Mouse (Mus musculus): ENCODE measurements around the gene Ttyh1. TPM values are rescaled to one million over a fixed set of nuclear protein-coding genes. Genes with fewer than 3 reads are reported as not detected.

Gene Ttyh1
- polyA plus RNA-seq, 2 experiments = 1.9 to 4.8 TPM

DNA sequence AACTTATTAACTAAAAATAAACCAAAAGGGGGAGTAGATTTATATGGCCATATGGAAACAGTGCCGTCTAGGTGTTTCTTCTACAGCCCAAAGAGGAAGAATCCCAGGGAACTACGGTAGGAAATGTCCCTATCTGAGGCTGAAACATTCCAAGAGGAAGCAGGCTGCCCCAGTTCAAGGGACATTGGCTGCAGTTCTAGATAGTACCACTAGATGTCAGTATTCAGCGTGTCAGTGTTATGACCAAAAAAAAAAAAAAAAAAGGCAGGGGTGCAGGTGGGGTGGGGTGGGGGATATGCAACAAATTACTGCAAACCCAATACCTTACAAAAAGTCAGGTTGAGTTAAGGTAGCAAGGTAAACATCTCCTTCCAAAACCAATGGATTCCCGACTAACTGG lies 15.8 kb upstream of the Ttyh1 start:
- Histone ChIP-seq H3K4me3 (replicated peaks; ENCODE audit: low read length) (no peak overlapping the region), H3K36me3 (ENCODE audit: control insufficient read depth, insufficient read depth, low read length) (no peaks in the 10 kb centered on the region), H3K4me2 (replicated peaks; ENCODE audit: low read depth, low read length, severe bottlenecking) (no peak overlapping the region), H3K27me3 (ENCODE audit: control insufficient read depth, insufficient read depth, low read length) (no peaks in the 10 kb centered on the region), H3K27ac (replicated peaks; ENCODE audit: low read depth, low read length) (no peak overlapping the region), H3K9ac (ENCODE audit: low read depth, low read length, severe bottlenecking) (no peak overlapping the region), H3K9me3 (ENCODE audit: control insufficient read depth, low read length) (no peaks in the 10 kb centered on the region), H3K4me1 (ENCODE audit: control insufficient read depth, insufficient read depth, low read length) (no peaks in the 10 kb centered on the region)
- DNase-seq (ENCODE audit: low spot score) (peak; percentile 64), ATAC-seq (ENCODE audit: low FRiP score, low read depth) (no peak)
- TF ChIP-seq POLR2A (IDR thresholded peaks at IDR 0.05; ENCODE audit: borderline replicate concordance, extremely low read depth, insufficient read depth, insufficient read length) = no peak
- 22% methylated on average over 4 of the region's 4 CpGs for WGBS

DNA sequence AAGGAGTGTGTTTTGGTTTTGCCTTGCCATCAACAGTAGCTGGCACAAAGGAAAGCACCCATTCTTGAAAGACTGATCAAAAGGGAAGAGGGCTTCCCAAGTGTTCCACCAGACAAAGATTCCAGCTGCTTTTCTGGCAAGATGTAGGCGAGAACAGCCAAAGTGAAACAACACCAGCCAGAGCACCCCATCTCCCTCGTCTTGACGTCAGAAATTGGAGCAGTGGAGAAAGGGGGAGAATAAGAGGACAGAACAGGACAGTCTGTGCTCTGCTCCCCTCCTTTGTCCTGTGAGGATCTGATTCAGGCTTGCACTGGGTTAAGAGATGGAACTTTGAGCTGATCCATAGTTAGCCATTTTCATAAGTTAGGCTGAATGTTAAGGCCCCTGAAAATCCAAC lies 7.4 kb upstream of the Ttyh1 start:
- no peaks in the 10 kb centered on the region for H3K4me1 ChIP-seq (ENCODE audit: control insufficient read depth, insufficient read depth, low read length)
- H3K27me3 ChIP-seq (ENCODE audit: control insufficient read depth, insufficient read depth, low read length) = no peaks in the 10 kb centered on the region
- no peaks in the 10 kb centered on the region for H3K9me3 ChIP-seq (ENCODE audit: control insufficient read depth, low read length)
- H3K4me3 ChIP-seq (replicated peaks; ENCODE audit: low read length) = no peak overlapping the region
- H3K27ac ChIP-seq (replicated peaks; ENCODE audit: low read depth, low read length) = no peak overlapping the region
- ATAC-seq (ENCODE audit: low FRiP score, low read depth) (no peak), DNase-seq (ENCODE audit: low spot score) (no peak)
- H3K4me2 ChIP-seq (replicated peaks; ENCODE audit: low read depth, low read length, severe bottlenecking) = no peak overlapping the region
- no peaks in the 10 kb centered on the region for H3K36me3 ChIP-seq (ENCODE audit: control insufficient read depth, insufficient read depth, low read length)
- no peak for TF ChIP-seq POLR2A (IDR thresholded peaks at IDR 0.05; ENCODE audit: borderline replicate concordance, extremely low read depth, insufficient read depth, insufficient read length)
- WGBS = 45% methylated on average over 3 of the region's 3 CpGs
- H3K9ac ChIP-seq (ENCODE audit: low read depth, low read length, severe bottlenecking) = no peak overlapping the region

DNA sequence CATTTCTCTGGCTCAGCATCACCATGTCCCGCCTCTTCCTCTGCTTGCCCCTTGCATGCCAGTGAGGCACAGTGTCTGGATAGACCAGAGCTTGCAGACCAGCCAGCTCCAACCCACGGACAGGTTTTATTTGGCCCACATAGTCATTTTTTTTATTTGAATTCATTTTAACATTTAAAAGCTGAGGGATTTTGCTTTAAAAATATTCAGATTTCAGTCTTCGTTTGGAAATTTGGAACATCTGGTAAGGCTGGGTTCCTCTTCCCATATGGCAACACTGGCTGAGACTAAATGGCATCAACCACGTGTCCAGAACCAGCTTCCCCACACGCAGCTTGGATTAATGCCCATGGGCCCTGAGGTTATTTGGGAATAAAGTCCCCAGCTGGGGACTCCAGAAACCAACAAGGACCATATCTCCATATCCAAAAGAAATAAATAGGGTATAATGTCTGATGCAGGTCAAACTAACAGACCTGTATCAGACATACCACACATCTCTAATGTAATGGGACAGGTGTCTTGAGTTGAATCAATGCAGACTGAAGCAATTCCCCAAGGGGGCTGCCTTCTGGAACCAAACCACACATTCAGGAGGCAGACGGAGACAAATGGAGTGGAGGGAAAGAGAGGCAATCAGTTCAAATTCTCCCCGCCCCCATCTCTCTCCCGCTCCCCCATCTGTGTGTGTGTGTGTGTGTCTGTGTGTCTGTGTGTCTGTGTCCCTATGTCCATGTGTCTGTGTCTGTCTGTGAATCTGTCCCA lies 2.0 kb upstream of the Ttyh1 start:
- DNase-seq (ENCODE audit: low spot score) (no peak), ATAC-seq (ENCODE audit: low FRiP score, low read depth) (no peak)
- no peak for TF ChIP-seq POLR2A (IDR thresholded peaks at IDR 0.05; ENCODE audit: borderline replicate concordance, extremely low read depth, insufficient read depth, insufficient read length)
- 0 out of 2 replicates have a peak, but pooled peaks cover 5% of the 10 kb centered on the region for H3K4me1 ChIP-seq (ENCODE audit: control insufficient read depth, insufficient read depth, low read length)
- H3K4me2 ChIP-seq (replicated peaks; ENCODE audit: low read depth, low read length, severe bottlenecking) = no peak overlapping the region
- no peak overlapping the region for H3K4me3 ChIP-seq (replicated peaks; ENCODE audit: low read length)
- H3K9me3 ChIP-seq (ENCODE audit: control insufficient read depth, low read length) = no peaks in the 10 kb centered on the region
- no peak overlapping the region for H3K9ac ChIP-seq (ENCODE audit: low read depth, low read length, severe bottlenecking)
- no peaks in the 10 kb centered on the region for H3K36me3 ChIP-seq (ENCODE audit: control insufficient read depth, insufficient read depth, low read length)
- H3K27ac ChIP-seq (replicated peaks; ENCODE audit: low read depth, low read length) = no peak overlapping the region
- WGBS = 65% methylated on average over 8 of the region's 8 CpGs
- H3K27me3 ChIP-seq (ENCODE audit: control insufficient read depth, insufficient read depth, low read length) = peaks cover 24% of the 10 kb centered on the region

DNA sequence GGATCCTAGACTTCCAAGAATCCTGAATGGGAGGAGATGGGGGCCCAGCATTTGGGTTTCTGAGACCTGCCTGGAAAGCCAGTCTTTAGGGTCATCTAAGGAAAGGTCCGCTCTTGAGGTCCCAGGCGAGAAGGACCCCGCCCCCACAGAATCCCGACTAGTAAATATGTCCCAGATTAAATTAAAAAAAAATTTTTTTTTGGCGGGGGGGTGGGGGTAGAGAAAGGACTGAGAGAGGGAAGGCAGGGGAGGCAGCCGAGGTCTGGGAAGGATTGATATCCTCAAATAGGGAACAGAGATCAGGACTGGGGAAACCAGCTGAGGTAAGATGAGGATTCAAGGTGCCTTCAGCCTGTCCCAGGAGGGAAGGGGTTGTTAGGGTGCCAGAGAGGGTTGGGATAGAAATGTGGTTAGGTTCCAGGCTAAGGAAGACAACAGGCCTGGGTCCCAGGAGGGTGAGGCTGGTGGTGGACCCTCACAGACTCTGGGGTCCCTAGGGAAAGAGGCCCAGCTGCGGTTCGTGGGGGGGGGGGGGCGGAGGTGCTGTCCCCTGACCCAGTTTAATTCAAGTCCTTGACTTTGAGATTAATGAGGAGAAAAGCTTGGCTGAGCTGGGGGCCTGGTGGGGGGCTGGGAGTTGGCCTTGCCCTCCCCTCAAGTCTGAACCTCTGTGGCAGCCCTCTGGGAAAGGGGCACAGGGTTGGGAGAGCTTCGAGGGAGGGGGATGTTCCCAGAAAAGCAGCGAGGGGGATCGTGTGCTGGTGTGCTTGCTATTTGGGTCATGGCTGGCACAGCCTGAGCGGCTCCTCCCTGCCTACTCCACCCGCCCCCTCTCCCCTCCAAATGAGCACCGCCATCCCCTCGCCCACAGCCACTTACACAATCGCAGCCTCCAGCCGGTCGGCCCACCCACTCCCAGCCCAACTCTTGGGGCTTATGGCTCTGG lies 1.0 kb downstream of the Ttyh1 start:
- no peaks in the 10 kb centered on the region for H3K9me3 ChIP-seq (ENCODE audit: control insufficient read depth, low read length)
- DNase-seq (ENCODE audit: low spot score) (no peak), ATAC-seq (ENCODE audit: low FRiP score, low read depth) (no peak)
- H3K4me1 ChIP-seq (ENCODE audit: control insufficient read depth, insufficient read depth, low read length) = 0 out of 2 replicates have a peak, but pooled peaks cover 5% of the 10 kb centered on the region
- no peak overlapping the region for H3K9ac ChIP-seq (ENCODE audit: low read depth, low read length, severe bottlenecking)
- 17% methylated on average over 15 of the region's 19 CpGs for WGBS
- H3K4me3 ChIP-seq (replicated peaks; ENCODE audit: low read length) = peak overlapping the region; percentile 35; the same call in 1 of the 2 replicates
- H3K36me3 ChIP-seq (ENCODE audit: control insufficient read depth, insufficient read depth, low read length) = no peaks in the 10 kb centered on the region
- no peak overlapping the region for H3K27ac ChIP-seq (replicated peaks; ENCODE audit: low read depth, low read length)
- peak overlapping the region; percentile 61 for H3K4me2 ChIP-seq (replicated peaks; ENCODE audit: low read depth, low read length, severe bottlenecking)
- TF ChIP-seq POLR2A (IDR thresholded peaks at IDR 0.05; ENCODE audit: borderline replicate concordance, extremely low read depth, insufficient read depth, insufficient read length) = no peak
- H3K27me3 ChIP-seq (ENCODE audit: control insufficient read depth, insufficient read depth, low read length) = peaks cover 24% of the 10 kb centered on the region

DNA sequence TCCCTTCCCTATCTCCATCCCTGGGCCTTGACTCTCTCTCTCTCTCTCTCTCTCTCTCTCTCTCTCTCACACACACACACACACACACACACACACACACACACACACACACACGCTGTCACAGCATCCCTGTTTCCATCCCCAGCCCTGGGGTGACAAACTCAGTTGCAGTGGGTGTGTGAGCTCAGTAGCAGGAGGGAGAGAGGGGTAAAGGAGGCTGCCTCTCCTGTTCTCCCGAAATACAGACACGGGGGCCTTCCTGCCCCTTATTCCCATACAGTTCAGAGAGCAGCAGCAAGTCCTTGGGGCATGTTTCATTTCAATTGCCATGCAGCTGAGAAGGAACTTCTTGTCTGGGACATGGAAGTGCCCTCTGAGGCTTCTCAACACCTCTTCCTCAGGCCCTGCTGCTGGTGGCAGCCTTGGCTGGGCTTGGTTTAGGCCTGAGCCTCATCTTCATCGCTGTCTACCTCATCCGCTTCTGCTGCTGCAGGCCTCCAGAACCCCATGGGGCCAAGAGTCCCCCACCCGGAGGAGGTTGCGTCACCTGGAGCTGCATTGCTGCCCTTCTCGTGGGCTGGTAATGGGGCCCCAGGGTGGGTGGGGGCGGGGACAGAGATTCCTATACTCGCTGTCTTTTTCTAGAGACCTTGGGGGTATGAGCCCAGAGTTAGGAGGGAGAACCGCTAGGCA lies 3.0 kb downstream of the Ttyh1 start:
- no peak overlapping the region for H3K4me2 ChIP-seq (replicated peaks; ENCODE audit: low read depth, low read length, severe bottlenecking)
- DNase-seq (ENCODE audit: low spot score) (no peak), ATAC-seq (ENCODE audit: low FRiP score, low read depth) (no peak)
- H3K4me3 ChIP-seq (replicated peaks; ENCODE audit: low read length) = no peak overlapping the region
- H3K27me3 ChIP-seq (ENCODE audit: control insufficient read depth, insufficient read depth, low read length) = peaks cover 24% of the 10 kb centered on the region
- no peak overlapping the region for H3K9ac ChIP-seq (ENCODE audit: low read depth, low read length, severe bottlenecking)
- WGBS = 46% methylated on average over 11 of the region's 11 CpGs
- no peaks in the 10 kb centered on the region for H3K9me3 ChIP-seq (ENCODE audit: control insufficient read depth, low read length)
- no peak overlapping the region for H3K27ac ChIP-seq (replicated peaks; ENCODE audit: low read depth, low read length)
- H3K4me1 ChIP-seq (ENCODE audit: control insufficient read depth, insufficient read depth, low read length) = 0 out of 2 replicates have a peak, but pooled peaks cover 5% of the 10 kb centered on the region
- no peaks in the 10 kb centered on the region for H3K36me3 ChIP-seq (ENCODE audit: control insufficient read depth, insufficient read depth, low read length)
- no peak for TF ChIP-seq POLR2A (IDR thresholded peaks at IDR 0.05; ENCODE audit: borderline replicate concordance, extremely low read depth, insufficient read depth, insufficient read length)

All from limb, embryonic 14.5 days (tissue).